Mouse (Mus musculus): ENCODE measurements around the gene Xpc.

Gene Xpc

DNA sequence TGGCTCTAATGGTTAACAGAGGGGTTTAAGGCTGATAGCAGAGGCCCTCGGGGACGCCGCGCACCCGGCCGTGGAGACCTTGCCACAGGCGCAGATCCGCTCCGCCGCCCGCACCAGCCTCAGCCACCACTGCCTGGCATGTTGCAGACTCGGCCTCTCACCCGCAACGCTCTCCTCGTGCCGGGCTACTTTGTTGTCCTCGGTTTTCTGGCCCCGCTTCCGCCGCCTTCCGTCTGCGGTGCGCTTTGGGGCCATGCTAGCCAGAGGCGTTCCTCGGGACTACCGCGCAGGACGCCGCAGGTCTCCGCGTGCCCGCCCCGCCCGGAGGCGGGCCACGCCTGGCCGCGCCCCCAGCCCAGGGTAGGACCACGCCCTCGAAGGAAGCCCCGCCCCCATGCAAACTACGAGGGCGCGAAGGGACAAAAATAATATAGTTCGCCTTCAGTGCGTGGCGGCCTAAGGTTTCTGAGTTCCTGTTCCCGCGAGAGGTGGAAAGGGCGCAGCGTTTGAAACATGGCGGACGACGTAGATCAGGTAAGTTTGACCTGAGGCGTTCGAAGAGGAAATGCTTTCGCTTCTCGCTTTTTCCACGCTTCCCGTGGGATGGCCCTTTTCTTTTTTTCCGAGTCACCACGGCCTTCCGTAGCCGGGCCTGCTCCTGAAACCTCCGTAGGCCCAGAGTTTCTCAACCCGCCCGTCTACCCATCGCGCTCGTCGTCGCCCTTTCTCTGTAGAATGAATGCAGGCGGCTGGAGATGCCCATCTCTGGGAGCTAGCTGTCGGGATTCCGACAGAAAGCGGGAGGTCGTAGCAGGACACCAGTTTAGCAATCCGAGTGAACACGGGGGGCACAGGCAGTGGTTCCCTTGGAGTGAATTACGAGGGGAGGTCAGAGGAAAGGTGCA, at the start of gene Xpc, which contains the start of gene Lsm3:
Gene Xpc, minus strand, starts transcription at position 344 of the 905 bp plus-strand sequence.
Gene Lsm3, plus strand, starts transcription at position 384 of the 905 bp plus-strand sequence.
- peak; percentile 99 for DNase-seq (ENCODE audit: low spot score)

DNA sequence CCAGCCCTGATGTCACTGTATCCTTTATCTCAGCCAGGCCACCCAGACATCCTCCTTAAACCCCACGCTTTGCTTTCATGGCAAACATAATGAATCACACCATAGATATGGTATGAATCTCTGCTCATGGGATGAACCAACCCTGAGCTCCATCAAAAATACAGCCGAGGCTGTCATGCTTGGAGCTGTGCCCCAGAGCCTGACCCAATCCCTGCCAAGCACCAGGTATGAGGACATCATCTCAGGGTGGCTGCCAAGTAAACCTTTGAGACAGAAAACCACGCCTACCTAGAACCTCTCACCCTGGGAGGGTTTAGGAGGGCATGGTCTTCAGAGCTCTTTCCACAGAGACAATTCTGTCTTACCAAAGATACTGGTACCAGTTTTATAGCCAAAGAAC, 47.3 kb upstream of the Xpc start:
- DNase-seq (ENCODE audit: low spot score), result no peak

- no peak for DNase-seq (ENCODE audit: low spot score)
These were observed 44.5 kb upstream of the Xpc start for GRCm38 (mm10) chr6:91560186-91560585.

- DNase-seq (ENCODE audit: low spot score), result no peak
These were observed 43.7 kb upstream of the Xpc start for GRCm38 (mm10) chr6:91559371-91559770.

DNA sequence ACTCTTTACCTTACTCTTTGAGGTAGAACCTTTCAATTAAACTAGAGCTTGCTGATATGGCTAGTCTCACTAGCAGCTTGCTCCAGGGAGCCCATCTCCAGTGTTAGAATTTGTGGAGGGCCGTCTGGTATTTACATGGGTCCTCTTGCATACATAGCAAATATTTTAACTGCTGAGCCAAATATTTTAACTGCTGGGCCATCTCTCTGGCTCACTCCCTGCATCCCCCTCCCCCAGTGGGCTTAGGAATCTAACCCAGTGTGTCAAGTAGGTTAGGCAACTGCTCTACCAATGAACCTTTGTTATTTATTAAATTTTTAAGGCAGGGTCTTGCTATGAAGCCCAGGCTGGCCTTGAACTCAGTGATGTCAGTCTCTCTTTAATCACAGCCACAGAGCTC, 42.9 kb upstream of the Xpc start:
- no peak for DNase-seq (ENCODE audit: low spot score)

DNA sequence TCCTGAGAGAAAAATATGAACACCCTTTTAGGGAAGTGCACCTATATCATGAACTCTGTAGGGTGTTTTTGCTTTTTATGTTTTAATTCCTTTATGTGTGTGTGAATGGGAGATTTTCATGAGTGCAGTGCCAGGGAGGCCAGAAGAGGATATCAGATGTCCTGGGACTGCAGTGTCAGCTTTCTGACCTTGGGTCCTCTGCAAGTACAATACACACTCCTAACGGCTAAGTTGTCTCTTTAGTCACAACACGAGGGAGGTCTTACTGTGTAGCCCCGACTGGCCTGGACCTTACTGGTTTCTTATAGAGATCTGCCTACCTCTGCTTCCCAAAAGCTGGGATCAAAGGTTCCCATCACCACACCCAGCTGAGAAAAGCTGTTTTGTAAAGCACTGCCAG, 37.0 kb upstream of the Xpc start:
- DNase-seq (ENCODE audit: low spot score), result no peak

DNA sequence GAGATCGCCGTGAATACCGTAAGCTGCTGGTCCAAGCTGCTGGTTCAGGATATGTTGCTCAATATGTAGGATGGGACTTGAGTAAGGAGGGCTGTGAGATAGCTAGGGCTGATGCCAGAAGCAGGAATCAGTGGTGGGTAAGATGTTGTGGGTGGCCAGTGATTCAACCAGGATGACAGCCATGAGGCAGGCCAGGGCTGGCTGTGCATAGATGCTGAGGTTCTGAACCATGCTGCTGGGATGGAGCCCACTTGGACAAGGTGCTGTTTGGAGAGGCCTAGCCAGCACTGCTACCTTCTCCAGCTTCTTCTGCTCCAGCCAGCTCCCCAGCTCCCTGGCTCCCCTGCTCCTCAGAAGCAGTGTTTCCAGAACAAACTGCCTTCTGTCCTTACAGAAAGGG, 36.0 kb upstream of the Xpc start:
- DNase-seq (ENCODE audit: low spot score), result no peak

GRCm38 (mm10) chr6:91549621-91550020, 33.9 kb upstream of the Xpc start:
- no peak for DNase-seq (ENCODE audit: low spot score)

DNA sequence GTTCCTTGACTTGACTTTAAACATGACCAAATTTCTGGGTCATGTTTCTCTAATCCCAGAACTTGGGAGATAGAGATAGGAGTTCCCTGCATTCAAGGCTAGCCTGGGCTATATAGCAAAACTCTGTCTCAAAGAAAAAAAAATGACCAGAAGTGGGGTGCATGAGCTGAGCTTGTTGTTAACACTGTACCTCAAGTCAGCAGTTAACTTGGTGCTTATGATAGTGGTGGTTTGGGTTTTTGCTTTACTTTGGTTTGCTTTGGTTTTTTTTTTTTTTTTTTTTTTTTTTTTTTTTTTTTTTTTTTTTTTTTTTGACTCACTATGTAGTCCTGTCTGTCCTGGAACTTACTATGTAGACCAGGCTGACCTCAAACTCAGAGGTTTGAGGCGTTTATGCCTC, 31.6 kb upstream of the Xpc start:
- no peak for DNase-seq (ENCODE audit: low spot score)

- peak; percentile 61 for DNase-seq (ENCODE audit: low spot score)
These were observed 30.7 kb upstream of the Xpc start for GRCm38 (mm10) chr6:91546241-91546884.

DNA sequence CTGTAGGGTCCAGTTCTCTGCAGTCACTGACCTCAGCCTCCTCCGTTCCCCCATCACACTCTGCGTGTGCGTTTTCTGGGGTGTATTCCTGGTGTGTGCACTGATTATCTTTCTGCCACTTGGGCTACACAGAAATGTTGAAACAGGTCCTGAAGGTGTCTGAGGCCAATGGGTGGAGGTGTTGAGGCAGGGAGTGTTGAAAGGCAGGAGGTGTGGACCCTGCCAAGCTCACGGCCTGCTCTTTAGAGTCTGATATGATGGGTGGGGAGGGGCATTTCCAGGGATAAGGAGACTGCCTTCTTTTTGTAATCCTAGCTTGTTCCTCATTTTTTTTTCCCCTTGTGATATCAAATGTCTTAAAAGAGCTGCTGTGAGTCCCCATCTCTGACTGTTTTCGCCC, 27.4 kb upstream of the Xpc start:
- no peak for DNase-seq (ENCODE audit: low spot score)

DNA sequence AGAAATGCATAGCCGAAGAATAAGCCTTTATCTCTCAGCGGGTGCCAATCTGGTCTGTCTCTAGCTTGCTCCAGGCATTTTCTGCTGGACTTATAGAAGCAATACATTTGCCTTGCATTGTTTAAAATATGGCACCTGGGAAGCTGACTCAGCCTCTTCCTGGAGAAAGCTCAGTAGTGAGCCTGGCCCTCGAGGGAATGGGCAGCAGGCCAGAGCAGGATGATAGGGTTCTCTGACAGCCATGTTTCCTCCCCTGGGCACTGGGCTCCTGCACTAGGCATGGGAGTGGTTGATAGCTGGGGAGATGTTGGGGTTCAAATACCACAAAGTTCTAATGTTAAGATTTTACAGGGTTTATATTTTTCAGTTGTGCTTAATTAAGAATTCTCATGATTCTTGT, 25.6 kb upstream of the Xpc start:
- no peak for DNase-seq (ENCODE audit: low spot score)

GRCm38 (mm10) chr6:91536047-91536765, 20.5 kb upstream of the Xpc start:
- DNase-seq (ENCODE audit: low spot score), result no peak

DNA sequence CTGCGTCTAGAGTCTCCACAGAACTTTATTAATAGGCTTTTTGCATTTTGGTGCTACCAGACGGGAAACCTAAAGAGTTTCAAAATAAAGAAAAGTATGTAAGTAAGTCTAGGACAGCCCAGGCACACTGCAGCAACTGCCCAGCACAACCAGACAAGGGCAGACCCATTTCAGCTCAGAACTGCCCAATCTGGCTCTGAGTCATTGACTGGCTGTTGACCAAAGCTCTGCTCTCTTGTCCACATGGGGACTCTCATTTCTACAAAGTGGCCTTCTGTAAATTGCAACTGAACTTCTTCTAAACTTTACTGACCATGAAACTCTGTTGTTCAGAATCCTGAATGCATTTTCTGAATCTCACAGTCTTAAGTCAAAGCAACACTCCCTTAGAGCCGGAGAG, 19.5 kb upstream of the Xpc start:
- no peak for DNase-seq (ENCODE audit: low spot score)

DNA sequence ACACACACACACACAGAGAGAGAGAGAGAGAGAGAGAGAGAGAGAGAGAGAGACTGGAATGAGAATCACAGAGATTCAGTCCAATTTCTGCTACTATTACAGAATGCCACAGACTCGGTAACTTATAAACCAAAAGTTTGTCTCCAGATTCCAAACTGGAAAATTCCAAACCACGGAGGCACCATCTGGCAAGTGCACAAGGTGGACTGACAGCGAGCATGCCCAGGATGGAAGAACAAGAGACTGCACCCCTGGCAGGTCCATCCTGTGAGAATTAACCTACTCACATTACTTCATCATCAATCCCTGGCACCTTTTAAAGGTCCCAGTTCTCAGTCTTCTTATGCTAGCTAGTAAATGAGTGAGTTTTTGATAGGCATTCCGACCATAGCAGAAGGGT, 18.6 kb upstream of the Xpc start:
- no peak for DNase-seq (ENCODE audit: low spot score)

- no peak for DNase-seq (ENCODE audit: low spot score)
These were observed 18.1 kb upstream of the Xpc start for GRCm38 (mm10) chr6:91533771-91534170.

GRCm38 (mm10) chr6:91533359-91533758, 17.7 kb upstream of the Xpc start:
- no peak for DNase-seq (ENCODE audit: low spot score)

DNA sequence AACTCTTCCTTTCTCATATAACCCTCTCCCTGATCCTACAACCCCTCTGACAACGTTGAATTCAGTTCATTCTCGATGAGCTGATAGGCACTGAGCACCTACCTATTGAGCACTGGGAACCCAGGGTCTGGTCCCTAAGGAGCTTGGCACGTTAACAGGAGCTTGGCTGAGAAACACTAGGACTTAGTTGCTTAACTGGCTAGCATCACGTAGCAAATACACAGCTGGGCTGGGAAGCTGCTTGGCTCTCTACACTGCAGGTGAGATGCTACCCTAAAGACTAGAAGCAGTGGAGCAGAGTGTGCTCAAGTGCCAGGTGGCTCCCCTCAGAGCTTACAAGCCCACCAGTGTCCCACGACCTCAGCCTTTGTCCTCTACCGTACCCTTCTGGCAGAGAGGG, 17.0 kb upstream of the Xpc start:
- DNase-seq (ENCODE audit: low spot score), result no peak

DNA sequence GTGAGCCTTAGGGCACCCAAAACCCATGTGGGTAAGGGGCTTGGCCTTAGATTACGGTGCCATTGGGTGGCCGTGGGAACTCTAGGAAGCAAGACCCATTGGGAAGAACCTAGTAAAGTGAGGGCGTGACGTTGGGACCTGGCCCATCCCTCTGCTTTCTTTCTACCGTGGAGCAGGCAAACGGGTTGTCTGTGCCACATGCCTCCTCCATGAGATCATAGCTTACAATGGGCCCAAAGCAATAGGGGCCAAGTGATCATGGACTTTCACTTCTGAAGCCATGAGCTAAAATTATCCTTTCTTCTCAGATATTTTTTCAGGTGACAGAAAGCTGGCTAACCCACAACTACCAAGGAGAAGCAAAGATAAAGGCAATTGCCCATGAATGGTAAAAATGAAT, 15.6 kb upstream of the Xpc start:
- DNase-seq (ENCODE audit: low spot score), result no peak

DNA sequence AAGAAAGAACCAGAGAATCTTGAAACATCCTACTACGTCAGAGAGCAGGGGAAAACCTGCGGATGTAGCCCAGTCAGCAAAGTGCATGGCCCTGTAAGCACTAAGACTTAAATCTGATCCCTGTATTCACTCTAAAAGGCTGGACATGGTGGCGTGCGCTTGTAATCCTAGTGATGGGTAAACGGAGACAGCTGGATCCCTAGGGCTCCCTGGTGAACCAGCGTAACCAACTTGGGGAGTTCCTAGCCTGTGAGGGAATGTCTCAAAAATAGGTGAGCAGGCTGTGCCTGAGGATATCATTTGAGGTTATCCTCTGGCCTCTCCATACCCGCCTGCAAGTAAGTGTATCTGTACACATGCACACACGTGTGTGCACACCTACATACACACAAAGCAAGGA, 15.0 kb upstream of the Xpc start:
- DNase-seq (ENCODE audit: low spot score), result no peak

DNA sequence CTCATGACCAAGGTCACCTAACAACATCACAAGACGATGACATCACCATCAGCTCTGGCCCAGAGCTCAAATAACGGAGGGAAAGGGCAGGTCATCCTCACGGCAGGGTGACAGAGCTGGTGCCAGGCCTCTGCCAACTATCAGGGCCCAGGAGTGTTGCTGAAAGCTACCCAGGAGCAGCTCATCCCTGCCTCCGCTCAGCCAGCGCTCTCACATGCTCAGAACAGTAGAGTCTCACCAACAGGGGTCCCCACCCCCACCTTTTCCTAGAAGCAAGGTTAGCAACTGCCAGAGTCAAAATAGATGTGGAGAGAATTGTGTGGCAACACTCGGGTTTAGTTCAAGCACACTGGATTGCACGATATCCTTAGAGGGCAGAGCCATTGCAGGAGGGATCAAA, 12.6 kb upstream of the Xpc start:
- DNase-seq (ENCODE audit: low spot score), result no peak

- DNase-seq (ENCODE audit: low spot score), result no peak
These were observed 11.7 kb upstream of the Xpc start for GRCm38 (mm10) chr6:91527227-91527860.
